Mouse (Mus musculus): Measurements from ENCODE around the gene Fam207a.

Fam207a gene

GRCm38 (mm10) chr10:77515385-77516348 lies at the start of gene Fam207a:
Gene Fam207a (minus strand): TSS chr10:77515785.
- DNase-seq, result peak; percentile 94 to 95

GRCm38 (mm10) chr10:77565005-77565404 lies 49.4 kb upstream of the Fam207a start:
- DNase-seq, result no peak

GRCm38 (mm10) chr10:77561508-77561907 lies 45.9 kb upstream of the Fam207a start:
- DNase-seq, result no peak

- DNase-seq, result no peak
Observed at GRCm38 (mm10) chr10:77560830-77561229, 45.2 kb upstream of the Fam207a start.

- no peak for DNase-seq
Observed at GRCm38 (mm10) chr10:77560090-77560489, 44.5 kb upstream of the Fam207a start.

- no peak for DNase-seq
Observed at GRCm38 (mm10) chr10:77557641-77558040, 42.1 kb upstream of the Fam207a start.

- no peak for DNase-seq
Observed at GRCm38 (mm10) chr10:77556631-77557030, 41.0 kb upstream of the Fam207a start.

GRCm38 (mm10) chr10:77554918-77555317 lies 39.3 kb upstream of the Fam207a start:
- no peak for DNase-seq

GRCm38 (mm10) chr10:77553285-77553684 lies 37.7 kb upstream of the Fam207a start:
- DNase-seq, result no peak

- DNase-seq, result no peak
Observed at GRCm38 (mm10) chr10:77552162-77552561, 36.6 kb upstream of the Fam207a start.

- no peak for DNase-seq
Observed at GRCm38 (mm10) chr10:77550874-77551273, 35.3 kb upstream of the Fam207a start.

GRCm38 (mm10) chr10:77548576-77548975 lies 33.0 kb upstream of the Fam207a start:
- DNase-seq, result no peak

GRCm38 (mm10) chr10:77544916-77545315 lies 29.3 kb upstream of the Fam207a start:
- no peak for DNase-seq

GRCm38 (mm10) chr10:77543226-77543625 lies 27.6 kb upstream of the Fam207a start:
- peak; percentile 74 to 77 for DNase-seq

- no peak for DNase-seq
Observed at GRCm38 (mm10) chr10:77541864-77542666, 26.5 kb upstream of the Fam207a start.

GRCm38 (mm10) chr10:77540576-77541102 lies 25.1 kb upstream of the Fam207a start:
- no peak for DNase-seq

GRCm38 (mm10) chr10:77539320-77539945 lies 23.8 kb upstream of the Fam207a start:
- no peak for DNase-seq

GRCm38 (mm10) chr10:77537215-77538209 lies 21.9 kb upstream of the Fam207a start:
- DNase-seq, result peak in 1 of 2 experiments; percentile 22

GRCm38 (mm10) chr10:77536727-77537126 lies 21.1 kb upstream of the Fam207a start:
- DNase-seq, result peak; percentile 34

- DNase-seq, result no peak
Observed at GRCm38 (mm10) chr10:77532020-77532413, 16.4 kb upstream of the Fam207a start.
